Mouse (Mus musculus): Measurements from ENCODE around the gene Atp5g1. TPM values are rescaled to one million over a fixed set of nuclear protein-coding genes. Genes with fewer than 3 reads are reported as not detected.
"Not testable (repeated sequence)": the region's sequence is repeated elsewhere in the genome, so short reads cannot be mapped to it uniquely, and the experiment has no call there.

The Atp5g1 gene
- 596 and 634 TPM in 2 replicates for polyA plus RNA-seq (2016; fragmentation: Nextera tagmentation; extraction: Ambion mirVana)

DNA sequence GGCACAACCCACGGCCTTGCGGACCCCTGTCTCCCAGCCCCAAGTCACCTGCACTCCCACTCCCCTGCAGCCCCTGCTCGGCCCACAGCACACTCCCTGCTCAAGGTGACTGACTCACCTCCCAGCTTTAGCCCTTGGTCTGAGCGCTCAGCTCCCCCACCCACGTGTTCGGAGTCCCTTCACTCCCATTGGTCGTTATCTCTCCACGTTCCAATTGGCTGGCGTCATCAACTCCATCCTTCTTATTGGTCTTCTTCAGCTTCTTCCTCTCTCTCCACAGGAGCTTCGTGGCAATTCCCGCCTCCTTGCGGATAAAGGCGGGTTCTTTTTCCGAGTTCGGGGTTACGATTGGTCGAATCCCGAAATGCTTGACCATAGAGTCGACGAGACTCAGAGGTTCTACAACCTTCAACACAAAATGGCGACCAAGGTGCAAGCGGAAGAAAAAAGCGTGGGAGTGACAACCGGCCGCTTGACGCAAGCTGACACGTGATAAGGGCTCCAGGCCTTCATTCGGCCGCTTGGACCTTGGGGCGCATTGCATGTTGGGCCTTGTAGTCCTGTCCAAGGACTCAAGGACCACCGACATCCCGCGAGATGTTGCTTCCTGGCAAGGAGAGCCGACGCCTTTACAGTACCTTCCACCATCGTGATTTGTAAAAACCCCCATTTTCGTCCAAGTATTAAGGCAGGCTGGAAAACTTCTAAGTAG lies at the start of gene Atp5g1:
Gene Atp5g1, minus strand, starts transcription at position 162 of the 712 bp plus-strand sequence.
- WGBS = under 1% methylated on average over 37 of the region's 37 CpGs
- Histone ChIP-seq H3K9me3 (no peaks in the 10 kb centered on the region), H3K4me1 (peaks cover 21% of the 10 kb centered on the region), H3K27ac (replicated peaks) (peak within 1 kb of the TSS; percentile 88), H3K4me3 (peak within 1 kb of the TSS; percentile 84), H3K36me3 (replicated peaks) (peaks cover 25% of the 10 kb centered on the region), H3K27me3 (replicated peaks; ENCODE audit: low read depth, poor library complexity, severe bottlenecking) (no peaks in the 10 kb centered on the region)
- DNase-seq (ENCODE audit: low spot score) = peak; percentile 98

- DNase-seq (ENCODE audit: low spot score) = peak; percentile 51
- Histone ChIP-seq H3K4me1 (peaks cover 9% of the 10 kb centered on the region), H3K9me3 (no peaks in the 10 kb centered on the region), H3K4me3 (peak overlapping the region; percentile 56), H3K27ac (replicated peaks) (no peak overlapping the region), H3K36me3 (replicated peaks) (no peaks in the 10 kb centered on the region), H3K27me3 (replicated peaks; ENCODE audit: low read depth, poor library complexity, severe bottlenecking) (peaks cover 65% of the 10 kb centered on the region)
- 3% methylated on average over 45 of the region's 45 CpGs for WGBS
Measured at GRCm38 (mm10) chr11:96124052-96124914, 48.8 kb upstream of the Atp5g1 start.

DNA sequence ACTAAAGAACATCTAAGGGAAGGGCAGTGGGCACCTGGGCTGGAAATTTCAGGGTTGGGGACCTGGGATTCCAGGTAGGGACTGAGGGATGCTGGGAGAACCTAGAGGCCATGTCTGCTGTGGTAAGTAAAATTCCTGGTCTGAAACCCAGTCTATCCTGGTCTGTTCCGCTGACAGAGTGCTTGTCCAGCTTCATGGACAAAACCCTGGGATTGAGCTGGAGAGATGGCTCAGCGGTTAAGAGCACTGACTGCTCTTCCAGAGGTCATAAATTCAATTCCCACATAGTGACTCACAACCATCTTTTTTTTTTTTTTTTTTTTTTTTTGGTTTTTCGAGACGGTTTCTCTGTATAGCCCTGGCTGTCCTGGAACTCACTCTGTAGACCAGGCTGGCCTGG lies 47.3 kb upstream of the Atp5g1 start:
- not testable (repeated sequence) for DNase-seq (ENCODE audit: low spot score); H3K9me3 ChIP-seq; H3K4me1 ChIP-seq; H3K4me3 ChIP-seq; H3K27ac ChIP-seq (replicated peaks); H3K36me3 ChIP-seq (replicated peaks)
- 74% methylated on average over 4 of the region's 4 CpGs for WGBS
- peaks cover 65% of the 10 kb centered on the region for H3K27me3 ChIP-seq (replicated peaks; ENCODE audit: low read depth, poor library complexity, severe bottlenecking)

- H3K27ac ChIP-seq (replicated peaks) = no peak overlapping the region
- H3K36me3 ChIP-seq (replicated peaks) = no peaks in the 10 kb centered on the region
- H3K4me1 ChIP-seq = peaks cover 4% of the 10 kb centered on the region
- no peaks in the 10 kb centered on the region for H3K9me3 ChIP-seq
- 69% methylated on average over 3 of the region's 3 CpGs for WGBS
- H3K27me3 ChIP-seq (replicated peaks; ENCODE audit: low read depth, poor library complexity, severe bottlenecking) = peaks cover 41% of the 10 kb centered on the region
- H3K4me3 ChIP-seq = no peak overlapping the region
- no peak for DNase-seq (ENCODE audit: low spot score)
Measured at GRCm38 (mm10) chr11:96119401-96119800, 43.9 kb upstream of the Atp5g1 start.

- WGBS = 80% methylated on average over 3 of the region's 3 CpGs
- H3K4me1 ChIP-seq = not testable (repeated sequence)
Measured at GRCm38 (mm10) chr11:96116925-96117324, 41.5 kb upstream of the Atp5g1 start.

GRCm38 (mm10) chr11:96116116-96116515 lies 40.6 kb upstream of the Atp5g1 start:
- Histone ChIP-seq H3K27me3 (replicated peaks; ENCODE audit: low read depth, poor library complexity, severe bottlenecking) (peaks cover 11% of the 10 kb centered on the region), H3K4me1 (no peaks in the 10 kb centered on the region), H3K4me3 (no peak overlapping the region), H3K36me3 (replicated peaks) (no peaks in the 10 kb centered on the region), H3K9me3 (no peaks in the 10 kb centered on the region), H3K27ac (replicated peaks) (no peak overlapping the region)
- WGBS = 90% methylated on average over 3 of the region's 3 CpGs
- DNase-seq (ENCODE audit: low spot score) = no peak

More at GRCm38 (mm10) chr11:96116925-96117324, 41.5 kb upstream of the Atp5g1 start:
- H3K27ac ChIP-seq (replicated peaks); H3K36me3 ChIP-seq (replicated peaks); DNase-seq (ENCODE audit: low spot score); H3K9me3 ChIP-seq; H3K4me3 ChIP-seq: not testable (repeated sequence)
- peaks cover 19% of the 10 kb centered on the region for H3K27me3 ChIP-seq (replicated peaks; ENCODE audit: low read depth, poor library complexity, severe bottlenecking)

GRCm38 (mm10) chr11:96115416-96115815 lies 39.9 kb upstream of the Atp5g1 start:
- no peaks in the 10 kb centered on the region for H3K9me3 ChIP-seq
- peaks cover 8% of the 10 kb centered on the region for H3K27me3 ChIP-seq (replicated peaks; ENCODE audit: low read depth, poor library complexity, severe bottlenecking)
- no peak overlapping the region for H3K27ac ChIP-seq (replicated peaks)
- WGBS = 91% methylated on average over 6 of the region's 6 CpGs
- no peaks in the 10 kb centered on the region for H3K36me3 ChIP-seq (replicated peaks)
- DNase-seq (ENCODE audit: low spot score) = no peak
- H3K4me3 ChIP-seq = no peak overlapping the region
- H3K4me1 ChIP-seq = no peaks in the 10 kb centered on the region

DNA sequence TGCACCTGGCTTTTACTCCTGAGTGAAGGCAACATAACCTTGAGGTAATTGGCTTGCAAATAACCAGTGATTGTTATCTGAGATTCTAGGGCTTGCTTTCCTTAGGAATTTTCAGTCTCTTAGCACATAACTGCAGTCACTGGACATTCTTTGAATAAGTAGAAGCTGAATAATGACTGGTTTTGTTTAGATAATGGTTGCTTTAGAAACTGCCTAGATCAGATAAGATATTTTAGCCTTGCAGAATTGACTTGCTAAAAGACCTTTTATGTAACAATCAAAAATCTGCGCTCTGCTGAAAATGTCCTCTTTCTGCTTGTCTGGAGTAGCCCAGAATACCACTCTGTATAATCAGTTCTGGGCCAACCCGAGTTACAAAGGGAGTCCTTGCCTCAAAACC lies 38.6 kb upstream of the Atp5g1 start:
- H3K9me3 ChIP-seq = no peaks in the 10 kb centered on the region
- no peaks in the 10 kb centered on the region for H3K36me3 ChIP-seq (replicated peaks)
- no peak overlapping the region for H3K4me3 ChIP-seq
- H3K27me3 ChIP-seq (replicated peaks; ENCODE audit: low read depth, poor library complexity, severe bottlenecking) = no peaks in the 10 kb centered on the region
- 63% methylated on average over 2 of the region's 2 CpGs for WGBS
- no peak overlapping the region for H3K27ac ChIP-seq (replicated peaks)
- no peak for DNase-seq (ENCODE audit: low spot score)
- no peaks in the 10 kb centered on the region for H3K4me1 ChIP-seq

GRCm38 (mm10) chr11:96111751-96112150 lies 36.3 kb upstream of the Atp5g1 start, which contains the start of gene Calcoco2:
Calcoco2 (minus strand) TSS chr11:96111964.
- DNase-seq (ENCODE audit: low spot score) = no peak
- H3K36me3 ChIP-seq (replicated peaks) = no peaks in the 10 kb centered on the region
- no peaks in the 10 kb centered on the region for H3K9me3 ChIP-seq
- H3K27me3 ChIP-seq (replicated peaks; ENCODE audit: low read depth, poor library complexity, severe bottlenecking) = no peaks in the 10 kb centered on the region
- no peak within 1 kb of the TSS for H3K4me3 ChIP-seq
- H3K4me1 ChIP-seq = no peaks in the 10 kb centered on the region
- 41% methylated on average over 14 of the region's 14 CpGs for WGBS
- H3K27ac ChIP-seq (replicated peaks) = no peak within 1 kb of the TSS

GRCm38 (mm10) chr11:96110950-96111349 lies 35.5 kb upstream of the Atp5g1 start:
- H3K36me3 ChIP-seq (replicated peaks); H3K4me3 ChIP-seq; H3K27ac ChIP-seq (replicated peaks); H3K9me3 ChIP-seq; H3K4me1 ChIP-seq; DNase-seq (ENCODE audit: low spot score); H3K27me3 ChIP-seq (replicated peaks; ENCODE audit: low read depth, poor library complexity, severe bottlenecking): not testable (repeated sequence)
- 54% methylated on average over 2 of the region's 2 CpGs for WGBS

DNA sequence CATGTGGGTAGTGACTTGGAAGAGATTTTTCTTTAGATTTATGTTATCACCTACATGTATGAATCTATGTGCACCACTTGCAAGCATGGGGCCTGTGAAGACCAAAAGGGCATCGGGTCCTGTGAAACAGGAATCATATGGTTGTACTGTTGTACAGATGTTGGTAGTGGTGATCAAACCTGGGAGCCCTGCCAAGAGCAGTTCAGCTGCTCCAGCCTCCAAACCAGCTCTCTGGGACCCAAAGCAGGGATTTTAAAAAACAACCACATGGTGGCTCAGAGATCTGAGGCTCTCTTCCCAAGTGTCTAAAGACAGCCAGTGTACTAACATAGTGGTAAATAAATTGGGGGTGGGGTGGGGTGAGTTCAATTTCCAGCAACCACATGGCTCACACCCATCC lies 32.9 kb upstream of the Atp5g1 start:
- H3K27ac ChIP-seq (replicated peaks) = no peak overlapping the region
- no peak for DNase-seq (ENCODE audit: low spot score)
- 84% methylated on average over 1 of the region's 1 CpGs for WGBS
- no peaks in the 10 kb centered on the region for H3K27me3 ChIP-seq (replicated peaks; ENCODE audit: low read depth, poor library complexity, severe bottlenecking)
- H3K4me3 ChIP-seq = no peak overlapping the region
- H3K4me1 ChIP-seq = no peaks in the 10 kb centered on the region
- H3K36me3 ChIP-seq (replicated peaks) = no peaks in the 10 kb centered on the region
- no peaks in the 10 kb centered on the region for H3K9me3 ChIP-seq

DNA sequence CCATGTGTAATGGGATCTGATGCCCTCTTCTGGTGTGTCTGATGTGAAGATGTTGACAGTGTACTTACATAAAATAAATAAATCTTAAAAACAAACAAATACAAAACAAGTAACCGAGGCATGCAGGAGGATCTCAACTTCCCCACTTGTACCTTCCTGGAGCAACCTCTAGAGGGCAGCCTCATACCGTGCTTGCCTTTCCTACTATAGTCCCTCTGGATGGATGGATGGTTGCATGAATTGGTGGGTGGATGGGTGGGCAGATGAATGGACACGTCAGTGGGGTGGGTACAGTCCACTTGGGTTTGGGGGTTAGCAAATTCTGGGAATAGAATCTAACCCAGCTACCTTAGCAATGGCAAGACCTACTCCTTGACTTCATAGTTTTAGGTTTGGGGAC lies 17.9 kb upstream of the Atp5g1 start:
- 12% methylated on average over 3 of the region's 3 CpGs for WGBS
- Histone ChIP-seq H3K36me3 (replicated peaks) (no peaks in the 10 kb centered on the region), H3K4me1 (no peaks in the 10 kb centered on the region), H3K4me3 (no peak overlapping the region), H3K27ac (replicated peaks) (no peak overlapping the region), H3K9me3 (no peaks in the 10 kb centered on the region), H3K27me3 (replicated peaks; ENCODE audit: low read depth, poor library complexity, severe bottlenecking) (peaks cover 13% of the 10 kb centered on the region)
- peak; percentile 57 for DNase-seq (ENCODE audit: low spot score)

All from embryonic facial prominence, embryonic 10.5 days (tissue).